Mouse (Mus musculus) cerebellum, adult 11-12 months (tissue): ENCODE results near the gene Nudt12.

Experiments used
- DNase-seq: peaks from one replicate; pipeline ENCODE4 v3.0.0; 2022

Gene Nudt12

DNA sequence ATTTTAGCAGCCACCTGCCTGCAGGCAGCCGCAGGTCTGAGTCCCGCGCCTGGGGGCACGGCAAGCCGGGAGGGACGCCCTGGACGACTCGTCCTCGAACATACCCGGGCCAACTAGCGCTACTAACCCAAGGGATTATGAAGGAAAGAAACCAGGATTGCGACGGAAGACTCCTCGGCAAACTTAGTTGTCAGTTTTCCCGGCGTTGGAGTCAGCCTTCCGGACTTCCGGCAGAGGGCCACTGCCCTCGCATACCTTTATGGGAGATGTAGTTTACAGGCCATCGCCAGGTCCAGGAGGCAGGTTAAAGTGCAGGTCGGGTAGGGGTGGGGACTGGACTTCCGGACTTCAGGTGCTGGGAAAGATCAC, at the start of gene Nudt12:
TSS of gene Nudt12 (minus strand) at position 282 of the 369 bp plus-strand sequence.
- peak; percentile 62 for DNase-seq

DNA sequence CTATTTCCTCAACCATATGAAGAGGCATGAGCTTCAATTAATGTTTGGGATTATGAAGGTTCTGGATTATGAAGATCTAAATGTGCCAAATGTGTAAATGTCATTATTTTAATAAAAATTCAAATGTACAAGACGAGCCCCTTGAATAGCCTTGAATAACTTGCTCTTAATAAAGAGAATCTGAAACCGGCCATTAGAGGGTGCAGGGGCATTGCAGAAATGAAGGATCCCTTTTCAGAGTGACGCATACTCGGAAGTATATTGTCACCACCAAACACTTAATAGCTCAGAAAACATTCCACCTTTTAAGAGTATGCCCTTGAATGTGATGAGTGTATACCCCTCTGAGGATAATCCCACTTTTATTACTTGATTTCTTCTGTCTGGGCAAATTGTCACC, 40.1 kb upstream of the Nudt12 start:
- DNase-seq, result no peak

- no peak for DNase-seq
Measured at GRCm38 (mm10) chr17:59039754-59040153, 26.6 kb upstream of the Nudt12 start.

DNA sequence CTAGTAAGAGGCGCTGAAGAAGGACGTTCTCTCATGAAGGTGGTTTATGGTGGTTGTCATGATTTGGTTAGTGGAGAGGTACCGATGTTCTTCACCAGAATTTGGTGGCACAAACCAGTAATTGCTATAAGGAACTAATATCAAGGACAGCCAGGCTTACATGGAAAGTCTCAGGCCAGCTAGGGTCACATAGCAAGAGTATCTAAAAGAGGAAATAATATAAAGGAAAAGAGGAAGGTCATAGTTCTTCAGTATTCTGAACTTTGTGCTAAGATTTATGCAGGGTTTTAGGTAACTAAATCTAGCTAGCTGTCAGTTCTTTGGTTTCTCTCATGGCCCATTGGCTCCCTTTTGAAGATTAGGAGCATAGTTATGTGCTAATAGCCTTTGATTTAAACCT, 20.3 kb upstream of the Nudt12 start:
- DNase-seq, result no peak

- DNase-seq, result no peak
Measured at GRCm38 (mm10) chr17:59026336-59026735, 13.2 kb upstream of the Nudt12 start.

GRCm38 (mm10) chr17:59024502-59024901, 11.3 kb upstream of the Nudt12 start:
- DNase-seq, result no peak

GRCm38 (mm10) chr17:59023971-59024370, 10.8 kb upstream of the Nudt12 start:
- no peak for DNase-seq

DNA sequence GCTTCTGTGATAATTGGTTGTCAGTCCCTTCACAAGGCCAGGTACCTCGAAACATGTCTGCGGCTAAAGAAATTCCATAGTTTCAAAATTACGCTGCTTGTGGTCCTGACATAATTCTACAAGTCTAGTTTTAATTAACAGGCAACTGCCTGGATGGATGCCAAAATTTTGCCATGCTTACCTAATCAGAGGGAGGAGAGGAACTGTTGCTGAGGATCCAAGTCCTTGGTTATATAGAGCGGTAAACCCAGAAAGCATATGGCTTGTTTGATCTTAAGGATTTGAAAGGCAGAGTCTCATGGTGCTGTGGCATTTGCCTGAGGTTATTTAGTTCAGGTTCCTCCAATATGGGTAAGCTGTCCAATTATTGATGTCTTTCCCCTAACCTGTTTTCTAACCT, 5.5 kb upstream of the Nudt12 start:
- DNase-seq, result no peak

DNA sequence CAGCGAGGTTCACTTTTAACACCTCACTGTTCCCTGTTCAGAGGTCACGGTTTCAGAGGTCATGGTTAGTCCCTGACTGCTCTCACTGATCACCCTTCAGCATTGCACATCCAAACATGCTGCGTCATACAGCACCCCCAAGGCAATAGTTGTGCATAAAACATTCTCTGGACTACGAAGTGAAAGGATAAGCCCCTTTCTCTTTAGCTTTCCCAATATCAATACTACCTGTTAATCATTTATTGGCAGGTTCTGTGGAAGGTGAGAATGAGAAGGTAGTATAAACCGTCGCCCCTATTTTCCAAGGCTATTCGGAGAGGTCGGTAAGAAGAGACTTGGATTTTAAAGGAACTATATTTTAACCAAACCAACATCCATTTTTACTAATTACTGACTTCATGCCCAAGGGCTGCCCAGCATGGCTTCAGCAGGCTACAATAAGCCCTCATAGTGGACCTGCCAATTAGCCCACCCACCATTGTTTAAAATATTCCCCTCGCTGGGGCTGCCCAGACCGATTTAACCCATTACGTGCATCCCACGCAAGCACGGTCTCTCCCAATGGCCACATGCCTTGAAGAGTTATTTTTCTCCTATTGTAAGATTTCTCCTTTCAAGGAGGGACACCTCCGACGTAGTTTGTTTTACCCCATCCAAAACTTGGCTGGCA, 616 bp downstream of the Nudt12 start:
- DNase-seq, result no peak

- no peak for DNase-seq
Measured at GRCm38 (mm10) chr17:59011546-59012307, 1.4 kb downstream of the Nudt12 start.

DNA sequence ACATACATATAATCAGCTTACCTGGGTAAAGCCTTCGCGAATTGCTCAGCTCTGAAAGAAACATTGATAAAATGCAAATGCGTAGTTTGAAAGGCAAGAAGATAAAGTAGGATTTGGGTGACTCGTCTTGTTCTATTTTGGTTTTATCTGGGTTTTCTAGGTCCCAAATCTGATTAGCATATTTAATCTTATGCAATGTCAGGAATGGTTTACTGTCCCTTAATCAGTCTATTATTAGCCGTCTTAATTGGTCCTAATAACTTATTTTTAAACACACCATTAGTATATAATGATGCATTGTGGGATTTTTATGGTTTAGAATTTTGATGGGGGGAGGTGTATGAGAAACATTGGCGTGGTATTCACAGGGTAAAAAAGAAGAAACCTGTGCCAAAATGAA, 21.9 kb downstream of the Nudt12 start, which contains the start of gene Pdzph1:
TSS of gene Pdzph1 (minus strand) at position 101 of the 400 bp plus-strand sequence.
- no peak for DNase-seq

GRCm38 (mm10) chr17:58973237-58973636, 39.9 kb downstream of the Nudt12 start:
- no peak for DNase-seq

DNA sequence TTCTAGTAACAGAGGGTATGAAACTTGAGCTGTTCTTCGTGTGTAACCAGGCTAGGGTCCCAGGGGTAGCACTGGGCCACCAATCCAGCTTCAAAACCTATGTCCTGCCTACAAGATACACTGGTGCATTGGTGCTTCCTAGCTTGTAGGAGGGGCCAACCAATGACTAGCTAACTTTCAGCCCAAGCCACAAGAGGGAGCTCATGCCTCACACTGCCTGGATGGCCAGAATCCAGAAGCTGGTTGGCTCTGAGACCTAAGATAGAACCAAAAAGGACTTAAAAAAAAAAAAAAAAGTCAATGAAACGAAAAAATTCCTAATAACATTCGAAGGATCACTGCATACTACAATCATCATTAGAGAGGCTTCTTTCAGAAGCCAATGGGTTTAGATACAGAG, 53.3 kb downstream of the Nudt12 start:
- no peak for DNase-seq

DNA sequence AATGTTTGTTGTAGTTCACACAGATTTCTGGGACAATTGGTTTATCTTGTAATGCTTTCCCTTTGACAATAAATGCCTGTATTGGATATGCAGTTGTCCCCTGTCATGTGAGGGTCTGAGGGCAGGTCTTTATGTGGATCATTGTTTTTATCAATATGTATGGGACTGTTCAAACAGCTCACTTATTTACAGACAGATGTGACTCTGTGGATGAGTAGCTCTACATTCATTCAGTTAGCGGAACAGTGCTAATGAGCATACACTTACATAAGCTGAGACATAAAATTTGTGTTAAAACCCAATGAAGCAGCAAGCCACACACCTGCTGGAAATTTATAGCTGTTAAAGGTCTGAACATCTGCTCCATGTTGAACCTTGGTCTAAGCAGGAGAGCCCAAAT, 56.1 kb downstream of the Nudt12 start:
- no peak for DNase-seq
